In genomic region chr9:71848392-71848791, GRCm38 (mm10) we compare ENCODE assay signal across 20 mouse cellular contexts.
"Had no signal": no experiment of that assay in that cellular context is flagged by ENCODE, and none has a peak within 500 bp of the region (broad histone marks: within the 10 kb centered on the region; RNA-seq: fewer than 3 reads in every experiment).

No protein-coding gene starts in this region.

- H3K4me2 ChIP-seq: kidney, embryonic 15.5 days; limb, embryonic 12.5 days; limb, embryonic 15.5 days; lung, embryonic 14.5 days; midbrain, embryonic 12.5 days; midbrain, embryonic 15.5 days; neural tube, embryonic 12.5 days; neural tube, embryonic 15.5 days; stomach, embryonic 15.5 days had no signal

- H3K9ac ChIP-seq: kidney, embryonic 15.5 days; limb, embryonic 12.5 days; limb, embryonic 15.5 days; lung, embryonic 14.5 days; midbrain, embryonic 12.5 days; midbrain, embryonic 15.5 days; neural tube, embryonic 12.5 days; neural tube, embryonic 15.5 days; stomach, embryonic 15.5 days had no signal

- DNase-seq: kidney, adult 11 months; kidney, adult 8-10 months; kidney, postnatal 10 days; kidney, postnatal 36 days; left cerebral cortex, postnatal 4 days; lung, embryonic 14.5 days; right cerebral cortex, adult 18-20 months; right cerebral cortex, postnatal 25 days; spleen, adult 18-20 months; thymus, postnatal 25 days had no signal

- H3K27ac ChIP-seq: kidney, embryonic 15.5 days; limb, embryonic 12.5 days; limb, embryonic 15.5 days; macrophage; midbrain, embryonic 12.5 days; midbrain, embryonic 15.5 days; neural tube, embryonic 12.5 days; neural tube, embryonic 15.5 days; stomach, embryonic 15.5 days had no signal

- H3K9me3 ChIP-seq: kidney, embryonic 15.5 days; limb, embryonic 12.5 days; limb, embryonic 15.5 days; midbrain, embryonic 12.5 days; midbrain, embryonic 15.5 days; neural tube, embryonic 12.5 days; neural tube, embryonic 15.5 days; stomach, embryonic 15.5 days had no signal

- H3K4me1 ChIP-seq: limb, embryonic 12.5 days; limb, embryonic 15.5 days; midbrain, embryonic 12.5 days; midbrain, embryonic 15.5 days; neural tube, embryonic 12.5 days; neural tube, embryonic 15.5 days; stomach, embryonic 15.5 days had no signal

- H3K4me3 ChIP-seq: kidney, embryonic 15.5 days; limb, embryonic 12.5 days; limb, embryonic 15.5 days; midbrain, embryonic 12.5 days; midbrain, embryonic 15.5 days; neural tube, embryonic 12.5 days; neural tube, embryonic 15.5 days; stomach, embryonic 15.5 days had no signal

- ATAC-seq: lung, postnatal 0 days; midbrain, embryonic 15.5 days had no signal

- H3K27me3 ChIP-seq: kidney, embryonic 15.5 days; limb, embryonic 12.5 days; limb, embryonic 15.5 days; midbrain, embryonic 12.5 days; midbrain, embryonic 15.5 days; neural tube, embryonic 12.5 days; neural tube, embryonic 15.5 days; stomach, embryonic 15.5 days had no signal
